Comparison of ENCODE assay signal across 19 mouse cellular contexts in the genomic region with DNA sequence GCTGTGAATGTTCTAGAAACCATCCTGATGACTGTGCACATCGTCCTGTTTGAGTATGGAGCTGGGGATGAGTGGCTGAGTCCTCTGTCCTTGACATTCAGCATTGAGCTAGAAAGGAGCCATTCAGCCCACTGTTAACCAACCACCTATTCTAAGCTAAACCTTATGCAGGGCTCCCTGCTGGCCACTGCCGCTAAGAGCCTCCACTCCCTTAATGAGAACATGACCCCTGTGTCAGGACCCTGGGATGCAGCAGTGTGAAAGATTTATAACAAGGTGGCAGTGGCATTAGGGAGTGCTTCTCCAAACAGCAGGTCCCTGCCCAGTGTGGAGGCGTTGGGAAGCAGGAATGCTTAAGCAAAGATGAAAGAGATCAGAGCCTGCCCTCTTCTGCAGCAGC.
DNase-seq lines count a peak whose midpoint lies in the region; ATAC-seq and TF ChIP-seq lines count a peak whose summit lies in the region.
"Had no signal": no experiment of that assay in that cellular context is flagged by ENCODE, and none has a peak within 500 bp of the region (broad histone marks: within the 10 kb centered on the region; RNA-seq: fewer than 3 reads in every experiment).

No protein-coding gene starts in this region.

- peaks cover 13% of the 10 kb centered on the region for H3K4me1 ChIP-seq in hindbrain, embryonic 12.5 days
- peaks cover 17% of the 10 kb centered on the region for H3K4me1 ChIP-seq in hindbrain, embryonic 13.5 days (replicated peaks)
- H3K4me1 ChIP-seq in lung, postnatal 0 days (ENCODE audit: insufficient read depth, low read depth, low read length), result no peaks in the 10 kb centered on the region

- no peaks in the 10 kb centered on the region for H3K9me3 ChIP-seq in hindbrain, embryonic 12.5 days (replicated peaks)
- H3K9me3 ChIP-seq in hindbrain, embryonic 13.5 days, result no peaks in the 10 kb centered on the region
- H3K9me3 ChIP-seq in lung, postnatal 0 days (ENCODE audit: low read length), result no peaks in the 10 kb centered on the region
- H3K9me3 ChIP-seq: limb, embryonic 13.5 days had no signal

- no peaks in the 10 kb centered on the region for H3K36me3 ChIP-seq in hindbrain, embryonic 12.5 days
- H3K36me3 ChIP-seq in hindbrain, embryonic 13.5 days, result no peaks in the 10 kb centered on the region
- H3K36me3 ChIP-seq in lung, postnatal 0 days (ENCODE audit: insufficient read depth, low read length), result no peaks in the 10 kb centered on the region
- H3K36me3 ChIP-seq: limb, embryonic 13.5 days had no signal

- no peak for TF ChIP-seq CTCF in lung, postnatal 0 days (IDR thresholded peaks at IDR 0.05)

- H3K9ac ChIP-seq in hindbrain, embryonic 12.5 days, result no peak overlapping the region
- H3K9ac ChIP-seq in hindbrain, embryonic 13.5 days, result no peak overlapping the region
- H3K9ac ChIP-seq in lung, postnatal 0 days (replicated peaks; ENCODE audit: low read depth), result no peak overlapping the region
- H3K9ac ChIP-seq: limb, embryonic 13.5 days; liver, embryonic 14.5 days had no signal

- no peak overlapping the region for H3K4me2 ChIP-seq in hindbrain, embryonic 12.5 days (replicated peaks)
- no peak overlapping the region for H3K4me2 ChIP-seq in hindbrain, embryonic 13.5 days
- H3K4me2 ChIP-seq in lung, postnatal 0 days (replicated peaks; ENCODE audit: low read depth, low read length), result no peak overlapping the region
- H3K4me2 ChIP-seq: limb, embryonic 13.5 days had no signal

- no peak overlapping the region for H3K4me3 ChIP-seq in hindbrain, embryonic 12.5 days
- no peak overlapping the region for H3K4me3 ChIP-seq in hindbrain, embryonic 13.5 days
- no peak overlapping the region for H3K4me3 ChIP-seq in lung, postnatal 0 days (ENCODE audit: low read depth, low read length)
- H3K4me3 ChIP-seq: layer of hippocampus, adult 2 months; limb, embryonic 13.5 days had no signal

- peak overlapping the region; percentile 30; the same call in 1 of the 2 replicates for H3K27ac ChIP-seq in hindbrain, embryonic 12.5 days
- H3K27ac ChIP-seq in hindbrain, embryonic 13.5 days, result no peak overlapping the region
- no peak overlapping the region for H3K27ac ChIP-seq in lung, postnatal 0 days (ENCODE audit: low read length)
- H3K27ac ChIP-seq: layer of hippocampus, adult 2 months; limb, embryonic 13.5 days; liver, embryonic 14.5 days; stomach, postnatal 0 days had no signal

- peak; percentile 27 to 56 for DNase-seq in kidney, postnatal 4 days
- DNase-seq in kidney, postnatal 14 days, result no peak
- peak; percentile 55 for DNase-seq in adrenal gland, postnatal 14 days
- DNase-seq in mesoderm, embryonic 11.5 days (ENCODE audit: low read depth, low spot score), result peak; percentile 63
- no peak for DNase-seq in lung, postnatal 0 days (ENCODE audit: low spot score)
- DNase-seq: cerebellum, adult 8-10 months; heart, adult 18-20 months; heart, postnatal 4 days; right cerebral cortex, postnatal 25 days; thymus, postnatal 14 days had no signal

- H3K27me3 ChIP-seq in hindbrain, embryonic 12.5 days, result no peaks in the 10 kb centered on the region
- no peaks in the 10 kb centered on the region for H3K27me3 ChIP-seq in hindbrain, embryonic 13.5 days
- H3K27me3 ChIP-seq in lung, postnatal 0 days (replicated peaks; ENCODE audit: insufficient read depth, low read length), result no peaks in the 10 kb centered on the region
- H3K27me3 ChIP-seq: CH12.LX; limb, embryonic 13.5 days had no signal

- no peak for TF ChIP-seq EP300 in lung, postnatal 0 days (IDR thresholded peaks at IDR 0.05)

- 2% methylated on average over 3 of the region's 3 CpGs for WGBS in hindbrain, embryonic 12.5 days
- WGBS in hindbrain, embryonic 13.5 days, result 4% methylated on average over 3 of the region's 3 CpGs
- 11% methylated on average over 3 of the region's 3 CpGs for WGBS in lung, postnatal 0 days

- ATAC-seq in hindbrain, embryonic 12.5 days (ENCODE audit: low FRiP score), result no peak
- ATAC-seq in hindbrain, embryonic 13.5 days (ENCODE audit: low FRiP score), result no peak
- ATAC-seq in lung, postnatal 0 days, result no peak
- ATAC-seq: activated CD4-positive, CD25-positive, alpha-beta regulatory T cell, adult 4 months; intestine, postnatal 0 days had no signal

Comparison
In these comparisons a context has a peak if more than half of its experiments do, and no peak if none do; other contexts are left out.
1. DNase-seq: peak in kidney, postnatal 4 days (2 of 2), adrenal gland, postnatal 14 days (single experiment) and mesoderm, embryonic 11.5 days (single experiment); none in kidney, postnatal 14 days (single experiment) and lung, postnatal 0 days (single experiment).